Mouse (Mus musculus): Measurements from ENCODE around the gene Erich3.
"Not testable (repeated sequence)": the region's sequence is repeated elsewhere in the genome, so short reads cannot be mapped to it uniquely, and the experiment has no call there.

Erich3 gene

GRCm38 (mm10) chr3:154663545-154663944 is at the start of gene Erich3:
Gene Erich3, plus strand, starts transcription at chr3:154663859.
- DNase-seq (ENCODE audit: low read depth, low spot score), result no peak

DNA sequence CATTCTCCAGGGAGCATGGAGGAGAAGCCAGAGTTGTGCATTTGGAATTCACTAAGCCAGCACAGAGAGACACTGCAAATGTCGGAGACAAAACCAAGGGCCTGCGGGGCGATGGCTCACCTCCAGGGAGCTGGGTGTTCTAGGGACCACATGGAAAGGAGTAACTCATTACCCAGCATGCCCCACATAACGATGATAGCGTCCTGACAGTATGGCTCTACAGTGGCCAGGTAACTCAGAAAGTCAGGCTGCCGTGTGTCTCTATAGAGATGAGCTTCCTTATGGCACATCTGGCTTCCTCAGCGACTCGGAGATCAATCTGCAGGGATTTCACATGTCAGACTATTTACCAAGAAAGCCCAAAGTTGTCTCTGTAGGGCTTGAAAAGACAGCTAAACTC is 48.9 kb upstream of the Erich3 start:
- no peak for DNase-seq (ENCODE audit: low read depth, low spot score)

- no peak for DNase-seq (ENCODE audit: low read depth, low spot score)
Measured at GRCm38 (mm10) chr3:154615304-154615703, 48.4 kb upstream of the Erich3 start.

DNA sequence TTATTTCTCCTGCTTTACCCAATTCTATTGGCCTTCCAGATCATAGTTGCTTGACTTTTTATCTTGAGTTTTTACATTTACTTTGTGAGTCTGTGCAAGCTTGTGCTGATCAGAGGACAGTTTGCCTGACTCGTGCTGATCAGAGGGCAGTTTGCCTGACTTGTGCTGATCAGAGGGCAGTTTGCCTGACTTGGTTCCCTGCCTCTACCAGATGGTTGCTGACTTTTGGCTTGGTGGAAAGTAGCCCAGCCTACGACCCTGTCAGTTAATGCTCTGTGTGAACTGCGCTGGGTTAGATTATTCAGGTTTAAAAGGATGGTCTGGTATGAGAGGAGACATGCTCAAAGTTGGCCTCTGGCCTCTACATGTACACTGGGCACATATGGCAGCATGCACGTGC is 47.6 kb upstream of the Erich3 start:
- no peak for DNase-seq (ENCODE audit: low read depth, low spot score)

DNA sequence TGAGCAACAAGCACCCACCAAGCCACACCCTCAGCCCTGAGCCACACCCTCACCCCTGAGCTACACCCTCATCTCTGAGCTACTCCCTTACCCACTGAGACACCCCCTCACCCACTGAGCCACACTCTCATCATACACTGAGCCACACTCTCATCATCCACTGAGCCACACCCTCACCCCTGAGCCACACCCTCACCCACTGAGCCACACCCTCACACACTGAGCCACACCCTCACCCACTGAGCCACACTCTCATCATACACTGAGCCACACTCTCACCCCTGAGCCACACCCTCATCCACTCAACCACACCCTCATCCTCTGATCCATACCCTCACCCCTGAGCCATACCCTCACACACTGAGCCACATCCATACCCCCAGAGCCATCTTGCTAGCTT is 35.4 kb upstream of the Erich3 start:
- DNase-seq (ENCODE audit: low read depth, low spot score), result no peak

GRCm38 (mm10) chr3:154631281-154631680 is 32.4 kb upstream of the Erich3 start:
- not testable (repeated sequence) for DNase-seq (ENCODE audit: low read depth, low spot score)

DNA sequence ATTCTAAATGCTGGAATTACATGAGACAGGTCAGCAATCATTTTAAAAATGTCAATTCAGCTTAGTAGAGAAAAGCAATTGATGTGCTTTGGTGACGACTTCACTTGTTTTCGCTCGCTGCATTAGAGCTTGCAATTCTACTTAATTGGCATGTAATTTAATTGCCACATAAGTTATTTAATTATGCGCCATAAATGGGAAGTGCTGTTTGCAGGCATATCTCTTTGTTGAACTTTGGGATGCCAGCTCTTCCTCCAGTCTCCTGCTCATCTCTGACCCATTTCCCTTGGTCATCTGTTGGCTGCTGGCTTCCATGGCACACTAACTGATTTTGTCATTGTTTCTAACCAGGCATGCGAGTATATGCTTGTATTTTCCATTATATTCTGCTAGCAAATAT is 30.6 kb upstream of the Erich3 start:
- DNase-seq (ENCODE audit: low read depth, low spot score), result no peak

DNA sequence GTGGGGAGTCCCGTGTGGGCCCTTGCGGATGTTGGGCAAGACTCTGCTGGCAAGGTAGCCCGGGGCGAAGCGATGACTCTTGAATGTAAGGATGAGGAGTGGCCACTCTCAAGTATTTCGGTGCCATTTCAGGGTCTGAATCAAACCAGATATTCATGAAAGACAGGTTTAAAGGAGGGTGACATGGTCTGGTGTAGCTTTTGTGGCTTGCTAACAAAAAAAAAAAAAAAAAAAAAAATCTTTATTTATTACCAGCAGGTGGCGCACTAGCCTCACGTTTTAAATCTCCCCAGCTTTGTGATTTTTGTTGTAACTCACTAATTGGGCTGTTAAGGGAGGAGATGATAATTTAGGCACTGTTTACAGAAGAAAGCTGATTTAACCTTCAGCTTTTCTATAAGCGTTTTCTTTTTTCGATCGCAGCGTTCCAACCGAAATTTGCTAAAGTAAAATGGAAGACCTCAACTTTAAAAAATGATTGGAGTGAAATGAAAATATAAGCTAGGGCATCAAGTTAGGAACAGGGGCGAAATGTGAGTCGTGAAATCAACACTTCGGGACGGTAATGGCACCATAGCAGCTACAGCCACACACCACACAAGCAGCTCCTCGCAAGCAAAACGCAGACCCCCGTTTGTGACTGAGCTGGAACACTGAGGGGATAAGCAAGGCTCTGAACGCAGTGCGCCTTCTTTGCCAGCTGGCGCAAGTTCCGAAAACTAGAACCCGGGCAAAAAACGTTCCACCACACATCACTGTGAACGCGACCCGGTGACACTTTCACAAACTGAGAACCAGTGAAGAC is 16.8 kb upstream of the Erich3 start:
- DNase-seq (ENCODE audit: low read depth, low spot score), result no peak

- DNase-seq (ENCODE audit: low read depth, low spot score), result no peak
Measured at GRCm38 (mm10) chr3:154647443-154647780, 16.2 kb upstream of the Erich3 start.

- no peak for DNase-seq (ENCODE audit: low read depth, low spot score)
Measured at GRCm38 (mm10) chr3:154649411-154650285, 14.0 kb upstream of the Erich3 start.

- DNase-seq (ENCODE audit: low read depth, low spot score), result no peak
Measured at GRCm38 (mm10) chr3:154651192-154651821, 12.4 kb upstream of the Erich3 start.

GRCm38 (mm10) chr3:154652581-154653420 is 10.9 kb upstream of the Erich3 start:
- DNase-seq (ENCODE audit: low read depth, low spot score), result no peak

DNA sequence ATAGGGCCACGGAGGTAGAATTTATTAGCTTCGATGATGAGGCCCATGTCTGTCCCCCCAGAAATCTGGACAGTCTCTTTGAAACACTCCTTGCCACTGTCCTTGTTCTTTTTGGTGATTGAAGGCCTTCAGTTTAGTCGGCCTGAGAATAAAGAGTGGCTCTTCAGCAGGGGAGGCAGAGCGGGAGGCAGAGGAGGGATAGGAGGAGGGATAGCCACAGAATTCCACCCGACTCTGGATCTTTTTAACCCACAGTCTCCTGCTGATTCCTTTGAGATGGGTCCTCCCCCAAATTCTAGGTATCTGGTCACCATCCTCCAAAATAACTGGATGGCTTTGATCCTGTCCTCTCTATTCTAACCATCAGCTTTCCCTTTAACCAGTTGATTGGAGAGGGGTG is 10.2 kb upstream of the Erich3 start:
- DNase-seq (ENCODE audit: low read depth, low spot score), result no peak

DNA sequence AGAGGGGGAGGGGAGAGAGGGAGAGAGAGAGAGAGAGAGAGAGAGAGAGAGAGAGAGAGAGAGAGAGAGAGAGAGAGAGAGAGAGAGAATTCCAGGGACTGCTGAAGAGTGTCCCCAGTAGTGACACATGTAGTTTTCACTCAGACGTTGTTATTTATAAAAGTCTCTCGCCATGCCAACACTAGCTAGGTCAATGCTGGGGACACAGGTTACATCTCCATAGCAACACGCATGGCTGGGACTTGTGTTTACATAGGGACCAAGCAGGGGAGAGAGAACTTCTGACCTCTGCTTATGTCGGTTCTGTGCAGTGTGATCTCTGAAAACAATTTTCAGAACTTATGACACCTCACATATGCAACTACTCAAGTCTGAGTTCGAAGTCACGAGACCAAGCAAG is 9.4 kb upstream of the Erich3 start:
- no peak for DNase-seq (ENCODE audit: low read depth, low spot score)

DNA sequence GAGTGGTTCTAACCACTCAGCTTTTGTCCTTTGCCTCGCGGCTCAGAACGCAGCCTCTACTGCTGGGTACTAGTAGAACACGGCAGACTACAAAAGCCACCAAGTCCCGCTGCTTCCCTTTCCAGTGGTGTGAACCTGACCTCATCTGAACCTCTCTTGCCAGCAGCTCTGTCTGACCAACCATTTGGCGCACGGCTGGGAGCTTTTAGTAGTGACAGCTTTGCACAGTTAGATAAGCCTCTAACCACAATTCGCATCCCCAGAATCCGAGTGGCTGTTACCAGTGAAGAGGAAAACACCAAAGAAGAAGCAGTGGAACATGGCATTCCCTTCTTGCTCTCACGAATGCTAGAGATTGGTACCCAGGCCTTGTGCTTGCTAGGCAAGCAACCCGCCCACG is 8.8 kb upstream of the Erich3 start:
- DNase-seq (ENCODE audit: low read depth, low spot score), result no peak

- DNase-seq (ENCODE audit: low read depth, low spot score), result no peak
Measured at GRCm38 (mm10) chr3:154655711-154656110, 7.9 kb upstream of the Erich3 start.

- no peak for DNase-seq (ENCODE audit: low read depth, low spot score)
Measured at GRCm38 (mm10) chr3:154663976-154664581, 420 bp downstream of the Erich3 start.

GRCm38 (mm10) chr3:154664636-154665035 is 977 bp downstream of the Erich3 start:
- no peak for DNase-seq (ENCODE audit: low read depth, low spot score)

DNA sequence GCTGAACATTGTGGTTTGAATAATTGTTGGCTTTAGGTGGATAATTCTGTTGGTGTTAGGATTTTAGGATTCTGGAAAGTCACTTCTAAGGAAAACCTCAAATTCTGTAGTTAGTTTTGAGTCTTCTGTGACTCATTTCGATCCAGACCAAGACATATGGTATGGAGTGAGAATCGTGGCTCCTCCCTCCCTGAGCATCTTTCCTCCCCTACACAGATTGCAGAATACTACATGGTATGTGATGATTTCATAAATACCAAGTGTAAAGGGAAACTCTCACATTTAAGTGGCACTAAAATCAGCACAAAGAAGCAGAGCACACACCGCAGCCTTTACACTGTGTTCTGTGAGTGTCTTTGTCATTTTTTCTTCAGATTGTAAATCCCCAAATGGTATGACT is 4.8 kb downstream of the Erich3 start:
- no peak for DNase-seq (ENCODE audit: low read depth, low spot score)

DNA sequence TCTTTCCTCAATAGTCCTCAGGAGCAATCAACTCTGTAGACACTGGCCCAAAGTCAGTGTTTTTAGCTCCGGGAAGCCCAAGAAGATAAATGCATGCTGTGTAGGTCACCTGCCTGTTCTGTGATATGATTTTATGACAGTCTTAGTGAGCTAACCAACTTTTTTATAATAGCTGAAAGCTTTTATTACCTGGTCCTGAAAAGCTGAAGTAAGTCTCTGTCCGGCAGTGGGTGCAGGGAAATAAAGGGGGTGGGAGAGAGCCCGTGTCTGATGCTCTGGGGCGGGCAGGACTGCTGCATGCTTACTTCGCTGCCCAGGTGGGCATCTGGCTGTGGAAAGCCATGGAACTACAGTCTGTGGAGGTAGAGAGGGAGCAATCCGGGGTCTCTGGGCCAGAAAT is 6.9 kb downstream of the Erich3 start:
- no peak for DNase-seq (ENCODE audit: low read depth, low spot score)

GRCm38 (mm10) chr3:154671013-154671412 is 7.4 kb downstream of the Erich3 start:
- no peak for DNase-seq (ENCODE audit: low read depth, low spot score)
